Mouse (Mus musculus): ENCODE data around the gene Cep63. TPM values are rescaled to one million over a fixed set of nuclear protein-coding genes. Genes with fewer than 3 reads are reported as not detected.

Gene Cep63
- total and polyA plus RNA-seq, 3 experiments: 2.6 to 41.6 (median 26.8) TPM

- no peak for DNase-seq
These were observed 5.3 kb upstream of the Cep63 start for GRCm38 (mm10) chr9:102631589-102632147.

DNA sequence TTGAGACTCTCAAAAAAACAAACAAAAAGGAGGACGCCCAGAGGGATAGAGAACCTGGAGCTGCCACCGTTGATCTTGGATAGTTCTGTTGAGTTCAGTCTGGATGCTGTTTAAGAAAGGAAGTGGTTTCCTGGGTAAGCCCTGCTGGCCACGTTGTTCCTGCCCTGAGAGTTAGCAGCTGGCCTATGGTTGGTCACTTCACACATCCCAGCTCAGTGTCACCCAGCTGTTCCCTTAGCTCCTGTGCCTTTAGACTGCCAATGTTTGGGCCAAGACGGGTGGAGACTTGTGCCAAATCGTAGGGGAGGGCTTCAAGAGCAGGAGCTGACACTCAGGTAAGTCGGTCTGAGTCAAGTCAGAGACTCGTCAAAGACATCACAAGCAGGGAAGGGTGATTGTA is 2.7 kb upstream of the Cep63 start:
- DNase-seq: no peak

- no peak for DNase-seq
These were observed 1.1 kb upstream of the Cep63 start for GRCm38 (mm10) chr9:102627442-102627841.

- DNase-seq: peak; percentile 38
These were observed 498 bp upstream of the Cep63 start for GRCm38 (mm10) chr9:102626839-102627225.

DNA sequence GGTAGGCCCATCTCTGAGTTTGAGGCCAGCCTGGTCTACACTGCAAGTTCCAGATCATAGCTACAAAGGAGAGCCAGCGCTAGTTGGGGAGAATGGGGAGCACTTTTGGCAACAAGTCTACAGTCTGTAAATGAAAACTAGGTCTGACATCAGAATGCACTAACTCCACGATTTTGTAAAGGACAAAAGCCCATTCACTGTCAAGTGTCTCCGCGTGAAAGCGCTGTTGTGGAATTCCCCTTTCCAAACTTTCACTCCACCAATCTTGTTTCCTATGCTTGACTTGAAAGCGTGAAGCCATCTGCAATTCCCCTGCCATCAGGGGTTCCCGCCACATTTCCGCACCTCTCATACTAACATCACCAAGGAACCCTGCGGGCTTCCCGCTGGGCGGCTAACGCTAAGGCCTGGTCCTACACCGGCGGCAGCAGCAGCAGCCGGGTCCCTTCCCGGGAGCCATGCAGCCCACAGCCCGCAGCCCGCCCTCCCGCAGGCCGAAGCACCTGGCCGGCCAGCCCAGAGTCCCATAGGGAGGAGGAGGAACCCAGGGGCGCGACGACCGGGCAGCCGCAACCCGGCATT is 842 bp downstream of the Cep63 start:
- DNase-seq: no peak

DNA sequence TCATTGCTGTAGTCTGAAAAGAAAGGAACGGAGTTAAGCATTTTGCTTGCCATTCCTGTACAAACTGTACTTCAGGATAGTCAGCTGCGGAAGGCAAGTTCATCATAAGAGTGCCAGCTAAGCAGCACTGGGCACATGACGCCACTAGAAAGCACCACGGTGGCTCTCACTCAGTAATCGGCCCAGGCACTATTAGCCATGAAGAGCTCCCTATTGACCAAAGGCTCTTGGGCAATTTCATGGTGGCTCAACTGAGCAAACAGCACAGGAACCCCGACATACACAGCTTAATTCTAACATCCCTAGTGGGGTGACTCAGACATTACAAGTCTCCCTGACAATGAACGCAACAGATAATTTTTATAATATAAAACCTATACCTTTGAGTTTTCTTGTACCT is 2.8 kb downstream of the Cep63 start:
- no peak for DNase-seq

DNA sequence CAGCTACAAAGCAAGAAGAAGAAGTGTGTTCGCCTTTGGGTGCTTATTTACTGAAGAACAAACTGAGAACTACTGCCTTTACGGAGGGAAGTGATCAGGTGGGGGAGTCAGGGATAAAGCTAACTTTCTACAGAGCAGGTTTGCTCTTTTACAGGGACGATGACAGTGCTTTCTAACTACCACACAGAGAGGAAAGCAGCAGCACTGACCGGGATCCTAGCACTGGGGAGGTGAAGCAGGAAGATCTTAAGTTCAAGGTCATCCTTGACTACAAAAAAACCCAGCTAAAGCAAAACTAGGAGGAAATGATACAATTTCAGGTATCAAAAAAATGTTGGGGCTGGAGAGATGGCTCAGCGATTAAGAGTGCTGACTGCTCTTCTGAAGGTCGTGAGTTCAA is 3.5 kb downstream of the Cep63 start:
- DNase-seq: no peak

- no peak for DNase-seq
These were observed 4.0 kb downstream of the Cep63 start for GRCm38 (mm10) chr9:102622192-102622857.

DNA sequence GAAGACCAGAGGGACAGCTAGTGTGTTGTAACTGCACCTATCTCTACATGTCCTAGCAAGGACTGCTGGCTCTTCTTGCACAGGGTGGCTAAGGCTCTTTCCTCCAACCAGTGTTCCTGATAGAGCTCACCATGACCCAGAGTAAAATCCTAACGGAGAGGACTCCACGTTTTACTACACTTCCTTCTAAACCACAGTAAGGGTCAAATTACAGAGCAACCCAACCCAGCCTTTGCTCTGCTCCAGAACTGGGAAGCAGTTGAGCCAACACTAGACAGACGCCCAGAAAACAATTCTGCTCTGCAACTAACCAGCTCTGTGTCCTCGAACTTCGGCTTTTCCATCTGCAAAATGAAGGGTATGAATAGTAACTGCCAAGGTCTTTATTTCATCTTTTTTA is 4.9 kb downstream of the Cep63 start:
- no peak for DNase-seq

- DNase-seq: no peak
These were observed 10.1 kb downstream of the Cep63 start for GRCm38 (mm10) chr9:102616267-102616666.

- DNase-seq: no peak
These were observed 11.3 kb downstream of the Cep63 start for GRCm38 (mm10) chr9:102615071-102615470.

GRCm38 (mm10) chr9:102609221-102609620 is 17.1 kb downstream of the Cep63 start:
- DNase-seq: no peak

- no peak for DNase-seq
These were observed 18.9 kb downstream of the Cep63 start for GRCm38 (mm10) chr9:102607471-102607870.

GRCm38 (mm10) chr9:102605162-102605561 is 21.2 kb downstream of the Cep63 start:
- DNase-seq: no peak

- no peak for DNase-seq
These were observed 24.7 kb downstream of the Cep63 start for GRCm38 (mm10) chr9:102601666-102602065.

GRCm38 (mm10) chr9:102601187-102601586 is 25.1 kb downstream of the Cep63 start:
- DNase-seq: no peak

- DNase-seq: no peak
These were observed 30.5 kb downstream of the Cep63 start for GRCm38 (mm10) chr9:102595662-102596436.

GRCm38 (mm10) chr9:102594667-102595393 is 31.5 kb downstream of the Cep63 start:
- no peak for DNase-seq

DNA sequence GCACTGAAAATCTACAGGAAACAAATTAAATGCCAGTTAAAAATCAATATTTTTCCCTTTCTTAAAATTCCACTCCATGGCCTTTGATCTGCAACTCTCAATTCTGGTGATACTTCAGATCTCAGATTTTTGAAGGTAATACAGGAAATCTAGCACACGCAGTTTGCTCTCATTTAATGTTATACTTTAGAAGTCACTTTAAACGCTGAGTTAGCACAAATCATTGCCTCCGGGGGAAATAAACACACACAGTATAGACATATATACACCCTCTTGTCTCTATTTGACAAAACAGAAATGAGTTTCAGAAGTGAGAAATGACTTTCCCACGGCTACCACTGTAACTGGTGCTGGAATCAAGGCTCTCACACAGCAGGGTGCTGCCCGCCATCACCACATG is 39.0 kb downstream of the Cep63 start:
- DNase-seq: no peak

DNA sequence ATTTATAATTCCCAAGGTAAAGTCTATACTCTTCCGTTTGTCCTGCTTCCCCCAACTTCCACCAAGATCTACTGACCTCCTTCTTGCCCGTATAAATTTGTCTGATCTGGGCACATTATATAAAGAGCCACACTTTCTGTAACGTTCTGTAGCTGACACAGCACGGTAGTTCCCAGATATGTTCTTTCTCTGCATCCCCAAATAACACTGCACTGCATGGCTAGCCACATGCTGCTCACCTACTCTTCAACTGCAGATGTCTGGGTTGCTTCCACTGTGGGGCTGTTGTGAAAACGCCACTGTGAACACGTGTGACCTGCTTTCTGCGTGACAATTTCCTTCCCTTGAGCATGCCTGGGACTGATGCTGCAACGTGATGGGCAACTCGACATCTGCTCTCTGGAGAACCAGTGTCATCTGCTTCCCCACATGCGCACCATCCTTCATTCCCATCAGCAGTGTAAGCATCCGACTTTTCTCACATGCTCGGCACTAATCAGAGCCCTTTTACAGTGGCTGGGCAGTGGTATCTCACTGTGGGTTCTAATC is 44.3 kb downstream of the Cep63 start:
- no peak for DNase-seq

DNA sequence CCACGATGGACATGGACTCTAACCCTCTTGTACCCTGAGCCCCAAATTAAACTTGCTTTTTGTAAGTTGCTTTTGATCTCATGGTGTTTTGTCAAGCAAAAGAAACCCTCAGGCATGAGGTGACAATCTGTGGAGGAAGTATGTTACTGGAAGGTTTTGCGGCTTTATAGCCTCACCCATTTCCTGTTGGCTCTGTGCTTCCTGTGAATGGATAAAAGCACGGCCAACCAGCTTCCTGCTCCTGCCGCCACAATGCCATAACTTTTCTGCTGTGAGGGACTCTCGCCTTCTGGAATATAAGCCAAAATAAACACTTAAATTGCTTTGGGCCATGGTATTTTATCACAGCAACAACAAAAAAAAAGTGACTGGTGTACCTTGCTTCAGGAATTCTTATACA is 48.9 kb downstream of the Cep63 start:
- DNase-seq: peak; percentile 5

DNA sequence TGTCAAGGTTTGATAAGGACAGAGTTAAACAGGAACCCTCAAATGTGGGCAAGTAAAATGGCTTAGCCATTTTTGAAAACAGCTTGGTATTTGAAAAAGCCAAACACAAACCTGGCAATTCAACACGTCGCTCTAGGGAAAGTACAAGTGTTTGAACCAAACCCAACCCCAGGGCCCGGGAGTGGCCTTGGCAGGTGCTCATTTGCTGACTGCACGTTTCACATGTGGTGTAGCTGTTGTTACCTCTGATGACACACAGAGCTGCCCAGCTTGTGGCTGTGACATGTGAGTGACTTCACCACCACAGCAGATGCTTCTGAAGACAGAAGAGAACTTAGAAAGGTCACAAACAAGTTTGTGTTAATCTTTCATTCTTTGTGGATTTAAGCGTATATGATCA is 53.4 kb downstream of the Cep63 start:
- no peak for DNase-seq

Data from adrenal gland, adult 2 months (tissue).